Mouse (Mus musculus): ENCODE data around the gene Nos3. TPM values are rescaled to one million over a fixed set of nuclear protein-coding genes. Genes with fewer than 3 reads are reported as not detected.
A peak's percentile ranks its signal among the peaks of the same experiment; 100 is the strongest.

The Nos3 gene
- total RNA-seq (2021) = 10 to 100 TPM in 1 of 2 experiments, 1 to 10 TPM in 1; 8.8 to 10.1 TPM

- peak in 1 of 2 experiments; percentile 86 for DNase-seq (ENCODE audit: extremely low spot score in 1 of 2, low spot score in 2 of 2)
- intact Hi-C loops (cut with DNase I) = loop anchor here (10.0 kb wide), 1 partner anchor 200 kb away; the partner anchor contains the start of gene Nupl2
Observed at GRCm38 (mm10) chr5:24364508-24364907, at the start of gene Nos3. TSS of gene Nos3 (plus strand) at chr5:24364810.

GRCm38 (mm10) chr5:24319776-24320466 is 44.7 kb upstream of the Nos3 start:
- intact Hi-C loops (cut with DNase I) = no loop called here
- DNase-seq (ENCODE audit: extremely low spot score in 1 of 2, low spot score in 2 of 2) = no peak

DNA sequence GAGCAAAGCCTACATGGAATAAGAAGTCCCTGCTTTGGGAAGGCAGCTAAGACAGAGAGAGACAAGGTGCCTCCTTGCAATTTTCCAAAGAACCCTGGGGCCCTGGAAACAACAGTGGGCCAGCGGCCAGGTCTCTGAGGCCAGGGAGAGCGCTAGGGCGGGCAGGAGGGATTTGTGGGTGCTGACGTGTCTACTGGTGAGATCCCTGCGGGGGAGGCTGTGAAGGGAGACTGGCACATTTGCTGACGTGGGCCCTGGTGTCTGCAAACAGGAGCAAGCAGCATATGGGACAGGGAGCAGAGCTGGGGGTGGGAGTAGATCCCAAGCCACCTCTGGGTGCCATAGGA is 44.2 kb upstream of the Nos3 start:
- intact Hi-C loops (cut with DNase I) = no loop called here
- DNase-seq (ENCODE audit: extremely low spot score in 1 of 2, low spot score in 2 of 2) = no peak

DNA sequence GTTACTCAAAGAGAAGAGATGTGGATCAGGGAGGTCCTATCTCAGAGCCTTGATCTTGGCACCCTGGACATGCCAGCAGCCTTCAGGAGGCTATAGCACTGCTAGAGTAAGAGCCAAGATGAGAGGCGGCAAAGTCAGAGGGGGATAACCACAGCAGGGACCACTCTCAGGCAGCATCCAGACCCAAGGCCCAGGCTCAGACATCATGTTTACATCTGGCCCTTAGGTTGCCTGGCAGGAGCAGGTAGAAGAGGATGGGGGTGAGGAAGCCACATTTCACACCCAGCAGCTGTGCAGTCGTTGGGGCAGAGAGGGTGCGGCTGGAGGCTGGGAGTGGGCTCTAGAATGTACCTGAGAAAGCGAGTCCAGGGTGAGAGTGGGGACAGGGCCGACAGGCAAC is 43.7 kb upstream of the Nos3 start:
- intact Hi-C loops (cut with DNase I) = no loop called here
- DNase-seq (ENCODE audit: extremely low spot score in 1 of 2, low spot score in 2 of 2) = no peak

GRCm38 (mm10) chr5:24321711-24322682 is 42.6 kb upstream of the Nos3 start:
- no peak for DNase-seq (ENCODE audit: extremely low spot score in 1 of 2, low spot score in 2 of 2)

GRCm38 (mm10) chr5:24325251-24325650 is 39.4 kb upstream of the Nos3 start:
- DNase-seq (ENCODE audit: extremely low spot score in 1 of 2, low spot score in 2 of 2) = no peak
- intact Hi-C loops (cut with DNase I) = no loop called here

More at GRCm38 (mm10) chr5:24321711-24322682, 42.6 kb upstream of the Nos3 start:
- intact Hi-C loops (cut with DNase I) = no loop called here

- no peak for DNase-seq (ENCODE audit: extremely low spot score in 1 of 2, low spot score in 2 of 2)
- intact Hi-C loops (cut with DNase I) = no loop called here
Observed at GRCm38 (mm10) chr5:24326166-24326841, 38.3 kb upstream of the Nos3 start.

DNA sequence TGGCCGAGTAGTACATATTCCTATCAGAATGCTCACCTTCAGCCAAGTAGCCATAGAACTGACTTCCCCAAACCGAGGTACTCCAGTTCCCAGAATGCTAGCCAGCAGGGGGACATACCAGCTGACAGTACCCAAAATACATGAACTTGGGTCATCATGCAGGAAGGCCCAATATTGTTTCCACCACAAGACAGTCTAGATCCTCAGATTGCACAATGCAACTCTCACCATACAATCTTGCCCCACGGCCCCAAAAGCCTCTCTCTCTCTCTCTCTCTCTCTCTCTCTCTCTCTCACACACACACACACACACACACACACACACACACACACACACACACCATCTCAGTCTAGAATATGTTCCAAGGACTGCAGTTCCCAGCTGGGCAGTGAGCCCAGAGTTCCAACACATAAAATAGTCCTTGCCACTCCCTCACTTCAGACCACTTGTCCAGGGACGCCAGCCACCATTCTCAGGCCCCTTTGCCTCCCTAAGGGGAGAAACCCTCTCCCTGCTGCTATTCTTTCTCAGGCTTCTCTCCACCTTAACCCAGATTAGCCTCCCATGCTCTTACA is 37.7 kb upstream of the Nos3 start:
- intact Hi-C loops (cut with DNase I) = no loop called here
- DNase-seq (ENCODE audit: extremely low spot score in 1 of 2, low spot score in 2 of 2) = peak in 1 of 2 experiments; percentile 59

GRCm38 (mm10) chr5:24328813-24329211 is 35.8 kb upstream of the Nos3 start:
- DNase-seq (ENCODE audit: extremely low spot score in 1 of 2, low spot score in 2 of 2) = no peak
- intact Hi-C loops (cut with DNase I) = no loop called here

DNA sequence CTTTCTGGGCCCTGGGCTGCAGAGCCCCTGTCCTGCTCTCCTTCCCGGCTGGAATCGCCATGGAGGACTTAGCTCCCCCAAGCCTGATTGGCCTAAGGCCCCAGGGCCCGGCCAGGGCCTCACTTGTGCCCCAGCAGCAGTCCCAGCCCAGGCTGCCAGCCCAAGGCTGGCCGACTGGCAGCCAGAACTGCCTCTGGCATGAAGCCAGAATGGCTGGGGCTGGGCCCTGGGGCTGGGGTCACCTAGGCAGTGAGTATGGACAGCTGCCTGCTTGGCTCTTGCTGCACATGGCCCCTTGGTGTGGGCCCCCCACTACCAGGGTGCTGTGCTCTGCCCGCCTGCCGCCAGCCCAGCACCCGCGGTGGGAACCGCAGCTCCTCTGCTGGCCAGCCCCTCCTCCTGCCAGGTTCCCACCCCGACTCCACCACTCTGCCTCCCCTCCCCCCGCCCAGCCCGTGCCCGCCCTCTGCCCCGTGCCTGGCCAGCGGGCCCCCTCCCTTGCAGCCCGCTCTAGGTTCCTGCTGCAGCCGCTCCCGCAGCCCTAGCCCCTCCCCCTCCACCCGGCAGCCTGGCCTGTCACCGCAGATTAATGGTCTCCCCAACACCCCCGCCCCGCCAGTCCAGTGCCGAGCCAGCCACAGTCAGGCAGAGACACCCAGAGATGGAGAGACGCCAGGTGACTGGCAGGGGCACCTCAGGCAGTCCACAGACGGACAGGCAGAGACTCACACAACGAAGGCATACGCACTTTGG is 35.2 kb upstream of the Nos3 start:
- intact Hi-C loops (cut with DNase I) = no loop called here
- DNase-seq (ENCODE audit: extremely low spot score in 1 of 2, low spot score in 2 of 2) = peak in 1 of 2 experiments; percentile 70

- no peak for DNase-seq (ENCODE audit: extremely low spot score in 1 of 2, low spot score in 2 of 2)
- intact Hi-C loops (cut with DNase I) = no loop called here
Observed at GRCm38 (mm10) chr5:24329965-24330298, 34.7 kb upstream of the Nos3 start.

- no peak for DNase-seq (ENCODE audit: extremely low spot score in 1 of 2, low spot score in 2 of 2)
- intact Hi-C loops (cut with DNase I) = no loop called here
Observed at GRCm38 (mm10) chr5:24332401-24332800, 32.2 kb upstream of the Nos3 start.

DNA sequence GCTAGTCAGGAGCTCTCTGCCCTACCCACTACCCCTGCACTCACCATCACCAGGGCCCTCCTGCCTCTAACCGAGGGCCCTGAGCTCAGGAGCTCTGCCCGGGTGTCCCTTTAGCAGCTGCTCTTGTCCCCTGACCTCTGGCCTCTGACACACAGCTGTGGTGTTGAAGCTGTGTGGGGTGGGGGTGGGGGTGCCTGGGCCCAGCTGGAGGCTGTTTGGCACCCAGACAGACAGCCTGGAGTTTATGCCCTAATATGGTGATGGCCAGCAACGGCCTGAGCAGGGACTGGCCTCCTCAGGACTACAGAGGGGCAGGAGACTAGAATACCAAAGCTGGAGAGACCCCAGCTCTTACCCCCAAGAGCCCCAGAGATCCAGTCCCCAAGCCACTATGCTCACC is 29.9 kb upstream of the Nos3 start:
- intact Hi-C loops (cut with DNase I) = no loop called here
- no peak for DNase-seq (ENCODE audit: extremely low spot score in 1 of 2, low spot score in 2 of 2)

DNA sequence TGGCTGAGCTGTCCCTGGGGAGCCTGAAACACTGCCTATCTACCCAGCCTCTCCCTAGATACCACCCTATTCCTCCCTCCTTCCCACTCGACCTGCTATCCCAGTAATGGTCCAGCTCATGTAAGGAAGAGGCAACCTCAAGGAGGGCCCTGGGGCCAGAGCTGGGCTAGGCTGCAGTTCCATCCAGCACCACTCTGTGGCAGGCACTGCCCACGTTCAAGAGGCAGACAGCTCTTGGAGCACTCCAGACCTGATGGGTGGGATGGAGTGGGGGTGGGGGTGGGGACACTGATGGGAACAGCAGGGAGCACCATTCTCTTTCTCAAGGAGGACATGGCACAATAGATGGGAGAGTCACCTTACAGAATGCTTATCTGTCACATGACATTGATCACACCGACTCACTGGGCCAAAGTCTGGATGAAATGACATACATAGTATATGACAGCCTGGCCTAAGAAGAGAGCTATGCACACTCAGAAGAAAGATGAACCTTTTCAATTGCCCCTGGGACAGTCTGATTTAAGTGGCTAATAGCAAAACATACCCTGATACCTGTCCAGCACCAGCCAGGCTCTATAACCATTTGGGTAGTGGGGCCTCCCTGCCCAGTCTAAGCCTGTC is 28.6 kb upstream of the Nos3 start:
- DNase-seq (ENCODE audit: extremely low spot score in 1 of 2, low spot score in 2 of 2) = peak in 1 of 2 experiments; percentile 72
- intact Hi-C loops (cut with DNase I) = no loop called here

- DNase-seq (ENCODE audit: extremely low spot score in 1 of 2, low spot score in 2 of 2) = no peak
- intact Hi-C loops (cut with DNase I) = no loop called here
Observed at GRCm38 (mm10) chr5:24337366-24337765, 27.2 kb upstream of the Nos3 start.

- intact Hi-C loops (cut with DNase I) = no loop called here
Observed at GRCm38 (mm10) chr5:24337821-24338220, 26.8 kb upstream of the Nos3 start.

DNA sequence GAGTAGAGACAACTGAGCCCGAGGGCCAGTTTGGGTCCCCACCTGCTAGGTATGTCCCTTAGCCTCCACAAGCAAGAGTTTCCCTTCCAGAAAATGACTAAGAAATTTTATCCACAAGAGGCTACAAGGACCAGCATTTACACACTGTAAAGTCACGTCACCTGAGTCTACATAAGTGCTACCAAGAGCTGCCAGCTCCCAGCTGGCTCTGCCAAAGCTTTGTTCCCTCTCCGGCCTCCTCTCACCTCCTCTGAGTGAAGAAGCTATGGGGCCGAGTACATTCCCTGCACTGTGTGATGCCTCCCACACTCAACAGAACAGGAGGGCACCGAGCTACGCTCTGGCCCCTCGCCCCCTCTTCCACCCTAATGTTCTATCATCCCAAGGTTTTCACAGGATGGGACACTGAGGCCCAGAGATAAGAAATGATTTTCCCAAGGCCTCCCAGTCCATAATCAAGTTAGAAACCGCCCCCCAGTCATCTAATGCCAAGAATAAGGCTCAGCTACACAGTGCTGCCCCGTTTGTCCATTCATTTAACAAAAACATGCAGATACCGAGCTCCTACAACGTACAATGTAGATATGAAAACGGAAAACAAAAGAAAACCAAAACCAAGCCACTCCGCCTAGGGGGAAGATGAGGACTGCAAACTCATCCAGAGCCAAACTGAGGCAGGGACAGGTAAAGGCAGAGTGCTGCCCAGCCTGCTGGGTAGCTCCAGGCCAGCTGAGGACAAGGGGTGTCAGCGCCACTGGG is 22.2 kb upstream of the Nos3 start:
- intact Hi-C loops (cut with DNase I) = no loop called here
- no peak for DNase-seq (ENCODE audit: extremely low spot score in 1 of 2, low spot score in 2 of 2)

More at GRCm38 (mm10) chr5:24337821-24338220, 26.8 kb upstream of the Nos3 start:
- DNase-seq (ENCODE audit: extremely low spot score in 1 of 2, low spot score in 2 of 2) = no peak

Measured in left cerebral cortex, postnatal 10 days (tissue).